Mouse (Mus musculus): ENCODE results near the gene Hipk2.

GRCm38 (mm10) chr6:38908401-38908800 is 32.4 kb upstream of the Hipk2 start:
- no peak for TF ChIP-seq POLR2A (IDR thresholded peaks at IDR 0.05; ENCODE audit: extremely low read depth, insufficient read depth, low read length)
- no peak for TF ChIP-seq CTCF (IDR thresholded peaks at IDR 0.05; ENCODE audit: extremely low read depth, insufficient read depth, low read length)
